Mouse (Mus musculus): ENCODE results near the gene Bdh1. TPM values are rescaled to one million over a fixed set of nuclear protein-coding genes. Genes with fewer than 3 reads are reported as not detected.

Gene Bdh1
- polyA plus RNA-seq, 1 experiment from 2014 or later: 124 TPM

GRCm38 (mm10) chr16:31499681-31500310 lies 77.7 kb downstream of the Bdh1 start:
- H3K4me1 ChIP-seq (ENCODE audit: control insufficient read depth, insufficient read depth, low read length): peaks cover 18% of the 10 kb centered on the region
- 41% methylated on average over 11 of the region's 11 CpGs for WGBS
- H3K9ac ChIP-seq (ENCODE audit: low read depth, low read length): peak overlapping the region; percentile 57; the same call in 1 of the 2 replicates
- peak; percentile 55 for ATAC-seq
- H3K27ac ChIP-seq (ENCODE audit: low read length): peak overlapping the region; percentile 74
- H3K9me3 ChIP-seq (replicated peaks; ENCODE audit: control insufficient read depth, low read length, poor library complexity, severe bottlenecking): no peaks in the 10 kb centered on the region
- no peaks in the 10 kb centered on the region for H3K36me3 ChIP-seq (ENCODE audit: control insufficient read depth, insufficient read depth, low read length)
- no peak overlapping the region for H3K4me2 ChIP-seq (ENCODE audit: low read length)
- no peaks in the 10 kb centered on the region for H3K27me3 ChIP-seq (ENCODE audit: control insufficient read depth, insufficient read depth, low read depth, low read length)
- H3K4me3 ChIP-seq (ENCODE audit: low read depth, low read length): no peak overlapping the region

DNA sequence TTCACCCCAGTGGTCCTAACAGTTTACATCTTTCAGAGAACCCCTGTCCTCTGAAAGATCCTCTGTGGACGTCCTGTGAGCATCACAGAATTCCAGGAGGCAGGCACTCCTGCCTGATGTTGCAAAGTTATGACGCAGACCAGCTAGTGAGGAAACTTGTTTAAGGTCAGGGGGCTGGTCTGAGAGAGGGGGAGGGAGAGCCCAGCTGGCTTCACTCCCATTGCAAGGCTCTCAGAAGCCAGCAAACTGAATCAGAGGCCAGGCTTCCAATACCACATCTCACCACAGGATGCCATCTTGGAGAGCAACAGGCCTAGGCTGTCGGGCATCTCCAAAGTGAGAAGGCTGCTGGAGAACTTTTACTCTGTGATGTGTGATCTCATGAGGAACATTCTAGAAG lies 78.5 kb downstream of the Bdh1 start:
- H3K4me2 ChIP-seq (ENCODE audit: low read length): no peak overlapping the region
- ATAC-seq: no peak
- no peaks in the 10 kb centered on the region for H3K9me3 ChIP-seq (replicated peaks; ENCODE audit: control insufficient read depth, low read length, poor library complexity, severe bottlenecking)
- peak overlapping the region; percentile 74 for H3K27ac ChIP-seq (ENCODE audit: low read length)
- WGBS: 75% methylated on average over 3 of the region's 3 CpGs
- H3K4me3 ChIP-seq (ENCODE audit: low read depth, low read length): no peak overlapping the region
- H3K36me3 ChIP-seq (ENCODE audit: control insufficient read depth, insufficient read depth, low read length): no peaks in the 10 kb centered on the region
- no peak overlapping the region for H3K9ac ChIP-seq (ENCODE audit: low read depth, low read length)
- no peaks in the 10 kb centered on the region for H3K27me3 ChIP-seq (ENCODE audit: control insufficient read depth, insufficient read depth, low read depth, low read length)
- peaks cover 18% of the 10 kb centered on the region for H3K4me1 ChIP-seq (ENCODE audit: control insufficient read depth, insufficient read depth, low read length)

DNA sequence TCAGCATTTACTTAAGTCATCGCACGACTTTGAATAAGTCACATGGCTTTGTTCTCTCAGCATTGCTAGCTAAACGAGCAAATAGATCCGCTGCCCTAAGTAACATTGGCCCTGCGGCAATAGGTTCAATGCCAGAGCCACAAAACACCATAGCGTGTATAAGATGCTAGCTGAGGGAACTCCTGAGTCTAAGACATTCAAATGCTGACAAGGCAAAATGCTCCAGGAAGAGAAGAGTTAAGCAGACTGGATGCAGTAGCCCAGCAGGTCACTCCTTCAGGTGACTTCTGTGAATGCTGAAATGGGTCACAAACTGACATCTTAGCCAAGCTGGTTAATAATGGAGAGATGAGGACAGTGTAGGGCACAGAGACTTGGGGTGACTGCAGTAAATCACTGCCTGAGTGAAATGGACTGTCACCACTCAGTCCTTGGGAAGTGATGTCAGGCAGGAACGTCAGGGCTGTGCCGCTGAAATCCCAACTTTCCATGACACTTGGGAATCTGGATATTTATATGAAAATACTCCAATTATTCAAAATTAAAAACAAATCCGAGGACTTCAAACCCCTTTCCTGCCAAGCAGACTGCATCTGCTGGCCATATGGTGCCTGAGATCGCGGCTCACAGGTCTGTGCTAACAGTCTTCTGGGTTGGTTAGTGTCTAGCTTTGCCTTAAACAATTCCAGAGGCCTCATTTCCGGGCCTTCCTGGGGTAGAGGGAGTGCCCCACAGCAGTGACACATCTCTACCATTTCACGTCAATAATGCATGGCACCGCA lies 79.1 kb downstream of the Bdh1 start:
- no peak overlapping the region for H3K4me3 ChIP-seq (ENCODE audit: low read depth, low read length)
- H3K9ac ChIP-seq (ENCODE audit: low read depth, low read length): no peak overlapping the region
- H3K4me2 ChIP-seq (ENCODE audit: low read length): no peak overlapping the region
- no peak for ATAC-seq
- H3K4me1 ChIP-seq (ENCODE audit: control insufficient read depth, insufficient read depth, low read length): peaks cover 18% of the 10 kb centered on the region
- no peaks in the 10 kb centered on the region for H3K9me3 ChIP-seq (replicated peaks; ENCODE audit: control insufficient read depth, low read length, poor library complexity, severe bottlenecking)
- H3K27me3 ChIP-seq (ENCODE audit: control insufficient read depth, insufficient read depth, low read depth, low read length): no peaks in the 10 kb centered on the region
- no peaks in the 10 kb centered on the region for H3K36me3 ChIP-seq (ENCODE audit: control insufficient read depth, insufficient read depth, low read length)
- no peak overlapping the region for H3K27ac ChIP-seq (ENCODE audit: low read length)
- 59% methylated on average over 14 of the region's 14 CpGs for WGBS

- Histone ChIP-seq H3K4me3 (ENCODE audit: low read depth, low read length) (no peak overlapping the region), H3K27ac (ENCODE audit: low read length) (no peak overlapping the region; the same call in 1 of the 2 replicates), H3K4me1 (ENCODE audit: control insufficient read depth, insufficient read depth, low read length) (peaks cover 18% of the 10 kb centered on the region), H3K27me3 (ENCODE audit: control insufficient read depth, insufficient read depth, low read depth, low read length) (no peaks in the 10 kb centered on the region), H3K9ac (ENCODE audit: low read depth, low read length) (no peak overlapping the region), H3K9me3 (replicated peaks; ENCODE audit: control insufficient read depth, low read length, poor library complexity, severe bottlenecking) (no peaks in the 10 kb centered on the region), H3K36me3 (ENCODE audit: control insufficient read depth, insufficient read depth, low read length) (no peaks in the 10 kb centered on the region), H3K4me2 (ENCODE audit: low read length) (no peak overlapping the region)
- WGBS: 30% methylated on average over 14 of the region's 14 CpGs
- no peak for ATAC-seq
These were observed 79.8 kb downstream of the Bdh1 start for GRCm38 (mm10) chr16:31501751-31502365.

- Histone ChIP-seq H3K27me3 (ENCODE audit: control insufficient read depth, insufficient read depth, low read depth, low read length) (no peaks in the 10 kb centered on the region), H3K4me1 (ENCODE audit: control insufficient read depth, insufficient read depth, low read length) (peaks cover 18% of the 10 kb centered on the region), H3K9ac (ENCODE audit: low read depth, low read length) (no peak overlapping the region), H3K9me3 (replicated peaks; ENCODE audit: control insufficient read depth, low read length, poor library complexity, severe bottlenecking) (no peaks in the 10 kb centered on the region), H3K27ac (ENCODE audit: low read length) (no peak overlapping the region), H3K4me2 (ENCODE audit: low read length) (peak overlapping the region; percentile 4; the same call in 1 of the 2 replicates), H3K36me3 (ENCODE audit: control insufficient read depth, insufficient read depth, low read length) (no peaks in the 10 kb centered on the region), H3K4me3 (ENCODE audit: low read depth, low read length) (no peak overlapping the region)
- ATAC-seq: no peak
- WGBS: 46% methylated on average over 10 of the region's 10 CpGs
These were observed 84.8 kb downstream of the Bdh1 start for GRCm38 (mm10) chr16:31506665-31507456.

GRCm38 (mm10) chr16:31507457-31507755 lies 85.3 kb downstream of the Bdh1 start:
- H3K27ac ChIP-seq (ENCODE audit: low read length): no peak overlapping the region
- peaks cover 15% of the 10 kb centered on the region for H3K4me1 ChIP-seq (ENCODE audit: control insufficient read depth, insufficient read depth, low read length)
- no peak overlapping the region for H3K9ac ChIP-seq (ENCODE audit: low read depth, low read length)
- no peak overlapping the region for H3K4me3 ChIP-seq (ENCODE audit: low read depth, low read length)
- 34% methylated on average over 6 of the region's 6 CpGs for WGBS
- H3K9me3 ChIP-seq (replicated peaks; ENCODE audit: control insufficient read depth, low read length, poor library complexity, severe bottlenecking): no peaks in the 10 kb centered on the region
- H3K4me2 ChIP-seq (ENCODE audit: low read length): peak overlapping the region; percentile 4; the same call in 1 of the 2 replicates
- no peaks in the 10 kb centered on the region for H3K27me3 ChIP-seq (ENCODE audit: control insufficient read depth, insufficient read depth, low read depth, low read length)
- ATAC-seq: no peak
- H3K36me3 ChIP-seq (ENCODE audit: control insufficient read depth, insufficient read depth, low read length): no peaks in the 10 kb centered on the region

DNA sequence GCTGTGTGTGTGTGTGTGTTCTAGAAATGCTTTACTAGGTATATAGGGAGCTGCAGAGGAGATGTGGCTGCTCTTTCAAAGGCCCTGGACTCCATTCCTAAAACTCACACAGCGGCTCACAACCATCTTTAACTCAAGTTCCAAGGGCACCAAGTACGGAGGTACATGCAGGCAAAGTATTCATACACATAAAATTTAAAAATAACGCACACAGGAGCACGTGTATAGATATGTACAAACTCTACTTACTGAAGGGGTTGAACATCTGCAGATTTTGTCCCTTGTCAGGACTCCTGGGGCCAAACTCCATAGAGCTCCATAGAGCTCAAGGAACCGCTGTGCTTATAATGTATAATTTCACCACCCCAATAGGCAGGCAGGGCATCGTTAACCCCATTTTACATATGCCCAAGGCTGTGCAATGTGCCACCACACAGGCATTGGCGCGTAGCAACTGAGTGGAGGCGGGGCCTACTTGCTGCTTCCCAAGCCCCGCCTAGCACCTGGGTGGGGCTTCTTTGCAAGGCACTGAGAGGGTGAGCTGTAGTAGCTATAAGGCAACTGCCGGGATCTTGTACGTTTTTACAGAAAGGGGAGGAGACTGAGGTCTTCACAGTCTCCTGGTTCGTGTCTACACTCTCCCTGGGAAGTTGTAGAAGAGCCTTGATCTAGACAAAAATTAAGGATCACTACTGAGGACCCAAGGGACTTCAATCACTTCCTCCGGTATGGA lies 85.9 kb downstream of the Bdh1 start:
- H3K4me1 ChIP-seq (ENCODE audit: control insufficient read depth, insufficient read depth, low read length): peaks cover 15% of the 10 kb centered on the region
- no peaks in the 10 kb centered on the region for H3K9me3 ChIP-seq (replicated peaks; ENCODE audit: control insufficient read depth, low read length, poor library complexity, severe bottlenecking)
- peak; percentile 12; the same call in 1 of the 2 replicates for ATAC-seq
- H3K36me3 ChIP-seq (ENCODE audit: control insufficient read depth, insufficient read depth, low read length): no peaks in the 10 kb centered on the region
- no peak overlapping the region for H3K27ac ChIP-seq (ENCODE audit: low read length)
- 32% methylated on average over 14 of the region's 14 CpGs for WGBS
- H3K4me3 ChIP-seq (ENCODE audit: low read depth, low read length): no peak overlapping the region
- H3K9ac ChIP-seq (ENCODE audit: low read depth, low read length): no peak overlapping the region
- H3K4me2 ChIP-seq (ENCODE audit: low read length): no peak overlapping the region
- H3K27me3 ChIP-seq (ENCODE audit: control insufficient read depth, insufficient read depth, low read depth, low read length): no peaks in the 10 kb centered on the region

Measured in midbrain, embryonic 16.5 days (tissue).